Mouse (Mus musculus): ENCODE measurements around the gene Plcb1. TPM values are rescaled to one million over a fixed set of nuclear protein-coding genes. Genes with fewer than 3 reads are reported as not detected.

Plcb1 gene
- polyA plus RNA-seq, 2 experiments, result 2.9 to 12.8 TPM

GRCm38 (mm10) chr2:135434947-135435515 lies 649.2 kb downstream of the Plcb1 start:
- no peak for DNase-seq (ENCODE audit: low spot score)
- no peak overlapping the region for H3K27ac ChIP-seq (replicated peaks; ENCODE audit: low read depth, low read length)
- no peak for ATAC-seq (ENCODE audit: low FRiP score, low read depth)
- no peaks in the 10 kb centered on the region for H3K36me3 ChIP-seq (ENCODE audit: control insufficient read depth, insufficient read depth, low read length)
- H3K9ac ChIP-seq (ENCODE audit: low read depth, low read length, severe bottlenecking), result no peak overlapping the region
- H3K4me2 ChIP-seq (replicated peaks; ENCODE audit: low read depth, low read length, severe bottlenecking), result no peak overlapping the region
- no peaks in the 10 kb centered on the region for H3K27me3 ChIP-seq (ENCODE audit: control insufficient read depth, insufficient read depth, low read length)
- WGBS, result 70% methylated on average over 5 of the region's 5 CpGs
- H3K4me3 ChIP-seq (replicated peaks; ENCODE audit: low read length), result no peak overlapping the region
- H3K9me3 ChIP-seq (ENCODE audit: control insufficient read depth, low read length), result no peaks in the 10 kb centered on the region
- H3K4me1 ChIP-seq (ENCODE audit: control insufficient read depth, insufficient read depth, low read length), result peaks cover 5% of the 10 kb centered on the region; the same call in 1 of the 2 replicates
- no peak for TF ChIP-seq POLR2A (IDR thresholded peaks at IDR 0.05; ENCODE audit: borderline replicate concordance, extremely low read depth, insufficient read depth, insufficient read length)

- ATAC-seq (ENCODE audit: low FRiP score, low read depth) (no peak), DNase-seq (ENCODE audit: low spot score) (no peak)
- H3K4me2 ChIP-seq (replicated peaks; ENCODE audit: low read depth, low read length, severe bottlenecking), result no peak overlapping the region
- TF ChIP-seq POLR2A (IDR thresholded peaks at IDR 0.05; ENCODE audit: borderline replicate concordance, extremely low read depth, insufficient read depth, insufficient read length), result no peak
- no peaks in the 10 kb centered on the region for H3K27me3 ChIP-seq (ENCODE audit: control insufficient read depth, insufficient read depth, low read length)
- H3K36me3 ChIP-seq (ENCODE audit: control insufficient read depth, insufficient read depth, low read length), result no peaks in the 10 kb centered on the region
- peaks cover 9% of the 10 kb centered on the region; the same call in 1 of the 2 replicates for H3K4me1 ChIP-seq (ENCODE audit: control insufficient read depth, insufficient read depth, low read length)
- WGBS, result 78% methylated on average over 3 of the region's 3 CpGs
- no peak overlapping the region for H3K27ac ChIP-seq (replicated peaks; ENCODE audit: low read depth, low read length)
- no peak overlapping the region for H3K4me3 ChIP-seq (replicated peaks; ENCODE audit: low read length)
- no peaks in the 10 kb centered on the region for H3K9me3 ChIP-seq (ENCODE audit: control insufficient read depth, low read length)
- no peak overlapping the region for H3K9ac ChIP-seq (ENCODE audit: low read depth, low read length, severe bottlenecking)
These were observed 653.2 kb downstream of the Plcb1 start for GRCm38 (mm10) chr2:135439034-135439433.

- WGBS, result 12% methylated on average over 7 of the region's 7 CpGs
- Histone ChIP-seq H3K9me3 (ENCODE audit: control insufficient read depth, low read length) (no peaks in the 10 kb centered on the region), H3K9ac (ENCODE audit: low read depth, low read length, severe bottlenecking) (no peak overlapping the region), H3K27me3 (ENCODE audit: control insufficient read depth, insufficient read depth, low read length) (no peaks in the 10 kb centered on the region), H3K36me3 (ENCODE audit: control insufficient read depth, insufficient read depth, low read length) (no peaks in the 10 kb centered on the region), H3K4me1 (ENCODE audit: control insufficient read depth, insufficient read depth, low read length) (peaks cover 9% of the 10 kb centered on the region; the same call in 1 of the 2 replicates), H3K4me3 (replicated peaks; ENCODE audit: low read length) (no peak overlapping the region), H3K27ac (replicated peaks; ENCODE audit: low read depth, low read length) (peak overlapping the region; percentile 63), H3K4me2 (replicated peaks; ENCODE audit: low read depth, low read length, severe bottlenecking) (peak overlapping the region; percentile 33)
- peak; percentile 82 for DNase-seq (ENCODE audit: low spot score)
- 0 out of 2 replicates have a peak, but pooled peaks have one; percentile 53 for ATAC-seq (ENCODE audit: low FRiP score, low read depth)
- TF ChIP-seq POLR2A (IDR thresholded peaks at IDR 0.05; ENCODE audit: borderline replicate concordance, extremely low read depth, insufficient read depth, insufficient read length), result no peak
These were observed 654.0 kb downstream of the Plcb1 start for GRCm38 (mm10) chr2:135439546-135440517.

GRCm38 (mm10) chr2:135453581-135453980 lies 667.7 kb downstream of the Plcb1 start:
- no peak for TF ChIP-seq POLR2A (IDR thresholded peaks at IDR 0.05; ENCODE audit: borderline replicate concordance, extremely low read depth, insufficient read depth, insufficient read length)
- no peaks in the 10 kb centered on the region for H3K9me3 ChIP-seq (ENCODE audit: control insufficient read depth, low read length)
- 90% methylated on average over 1 of the region's 1 CpGs for WGBS
- ATAC-seq (ENCODE audit: low FRiP score, low read depth), result no peak
- DNase-seq (ENCODE audit: low spot score), result no peak
- H3K9ac ChIP-seq (ENCODE audit: low read depth, low read length, severe bottlenecking), result no peak overlapping the region
- no peaks in the 10 kb centered on the region for H3K36me3 ChIP-seq (ENCODE audit: control insufficient read depth, insufficient read depth, low read length)
- H3K27me3 ChIP-seq (ENCODE audit: control insufficient read depth, insufficient read depth, low read length), result no peaks in the 10 kb centered on the region
- no peak overlapping the region for H3K4me3 ChIP-seq (replicated peaks; ENCODE audit: low read length)
- H3K4me2 ChIP-seq (replicated peaks; ENCODE audit: low read depth, low read length, severe bottlenecking), result no peak overlapping the region
- H3K27ac ChIP-seq (replicated peaks; ENCODE audit: low read depth, low read length), result no peak overlapping the region
- no peaks in the 10 kb centered on the region for H3K4me1 ChIP-seq (ENCODE audit: control insufficient read depth, insufficient read depth, low read length)

- 77% methylated on average over 2 of the region's 2 CpGs for WGBS
- ATAC-seq (ENCODE audit: low FRiP score, low read depth), result no peak
These were observed 668.1 kb downstream of the Plcb1 start for GRCm38 (mm10) chr2:135454015-135454414.

More at GRCm38 (mm10) chr2:135454015-135454414, 668.1 kb downstream of the Plcb1 start:
- Histone ChIP-seq H3K9ac (ENCODE audit: low read depth, low read length, severe bottlenecking) (no peak overlapping the region), H3K9me3 (ENCODE audit: control insufficient read depth, low read length) (no peaks in the 10 kb centered on the region), H3K4me2 (replicated peaks; ENCODE audit: low read depth, low read length, severe bottlenecking) (no peak overlapping the region), H3K4me1 (ENCODE audit: control insufficient read depth, insufficient read depth, low read length) (no peaks in the 10 kb centered on the region), H3K27ac (replicated peaks; ENCODE audit: low read depth, low read length) (no peak overlapping the region), H3K36me3 (ENCODE audit: control insufficient read depth, insufficient read depth, low read length) (no peaks in the 10 kb centered on the region), H3K27me3 (ENCODE audit: control insufficient read depth, insufficient read depth, low read length) (no peaks in the 10 kb centered on the region), H3K4me3 (replicated peaks; ENCODE audit: low read length) (no peak overlapping the region)
- no peak for DNase-seq (ENCODE audit: low spot score)
- no peak for TF ChIP-seq POLR2A (IDR thresholded peaks at IDR 0.05; ENCODE audit: borderline replicate concordance, extremely low read depth, insufficient read depth, insufficient read length)
